Mouse (Mus musculus) kidney, adult 18-20 months (tissue): Measurements from ENCODE around the gene Marveld3.
A peak's percentile ranks its signal among the peaks of the same experiment; 100 is the strongest.

Source experiments
- DNase-seq: peaks from one replicate; pipeline ENCODE4 v3.0.0; 2021

Marveld3 gene

DNA sequence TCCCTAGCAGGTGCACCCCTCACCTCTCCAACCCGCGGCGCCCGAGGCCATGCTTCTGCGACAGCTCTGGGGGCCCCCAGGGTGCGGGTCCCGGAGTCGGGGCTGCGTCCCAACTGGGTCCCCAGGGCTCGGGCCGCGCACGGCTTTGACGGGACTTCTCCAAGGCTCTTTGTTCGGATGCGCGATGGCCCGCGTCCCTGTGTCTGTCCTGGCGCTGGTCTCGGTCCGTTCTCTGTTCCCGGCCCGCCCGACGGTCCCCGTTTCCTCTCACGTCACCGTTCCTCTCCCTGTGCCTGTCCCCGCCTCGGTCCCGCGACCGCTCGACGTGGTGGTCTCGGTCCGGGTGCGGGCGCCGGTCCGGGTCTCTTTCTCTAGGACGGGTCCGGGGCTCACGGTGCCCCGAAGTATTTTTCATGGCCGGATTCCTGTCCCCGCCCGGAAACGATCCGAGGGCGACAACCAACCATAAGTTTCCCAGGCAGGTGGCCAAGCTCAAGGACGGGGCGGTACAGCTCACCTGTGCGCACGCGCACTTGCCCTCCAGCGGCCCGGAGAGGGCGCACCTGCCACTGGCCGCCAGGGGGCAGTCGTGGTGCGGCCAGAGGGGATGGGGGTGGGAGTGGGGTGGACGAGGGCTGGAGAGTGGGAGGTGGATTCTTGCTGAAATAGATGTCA is at the start of gene Marveld3:
Gene Marveld3 (minus strand): TSS at position 511 of the 675 bp plus-strand sequence.
- peak; percentile 85 for DNase-seq

DNA sequence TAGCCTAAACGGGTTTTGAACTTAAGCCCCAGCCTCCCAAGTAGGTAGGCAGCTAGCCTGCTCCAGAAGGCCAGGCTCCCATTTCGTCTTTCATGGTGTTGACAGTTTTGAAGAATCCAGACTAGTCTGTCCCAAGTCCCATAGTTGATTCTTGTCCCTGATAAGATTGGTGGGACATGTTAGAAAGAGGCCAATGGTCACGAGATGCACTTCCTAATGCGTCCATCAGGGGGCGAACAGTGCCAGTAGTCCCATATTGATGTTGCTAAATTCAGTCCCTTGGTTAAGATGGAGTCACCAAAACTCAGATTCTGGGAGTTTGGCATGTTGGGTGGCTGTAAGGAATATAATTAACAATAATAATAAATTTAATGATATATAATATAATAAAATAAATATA is 48.9 kb upstream of the Marveld3 start:
- DNase-seq: peak; percentile 56

DNA sequence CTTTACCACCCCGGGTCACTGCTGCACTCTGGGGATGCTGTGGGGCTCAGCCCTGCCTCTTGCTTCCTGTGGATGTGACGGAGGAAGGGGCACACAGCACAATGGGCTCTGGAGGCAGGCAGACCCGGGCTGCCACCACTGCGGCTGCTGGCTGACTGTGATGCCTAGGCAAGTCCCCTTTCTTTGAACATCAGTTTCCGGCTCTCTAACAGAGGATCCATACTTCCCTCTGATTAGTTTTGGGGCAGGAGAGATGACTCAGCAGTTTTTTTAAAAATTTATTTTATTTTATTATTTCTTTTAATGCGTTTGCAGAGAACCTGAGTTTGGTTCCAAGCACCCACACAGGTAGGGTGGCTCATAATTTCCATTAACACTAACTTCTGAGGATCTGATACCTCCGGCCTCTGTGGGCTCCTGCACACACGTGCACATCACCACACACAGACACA is 47.0 kb upstream of the Marveld3 start:
- DNase-seq: no peak

DNA sequence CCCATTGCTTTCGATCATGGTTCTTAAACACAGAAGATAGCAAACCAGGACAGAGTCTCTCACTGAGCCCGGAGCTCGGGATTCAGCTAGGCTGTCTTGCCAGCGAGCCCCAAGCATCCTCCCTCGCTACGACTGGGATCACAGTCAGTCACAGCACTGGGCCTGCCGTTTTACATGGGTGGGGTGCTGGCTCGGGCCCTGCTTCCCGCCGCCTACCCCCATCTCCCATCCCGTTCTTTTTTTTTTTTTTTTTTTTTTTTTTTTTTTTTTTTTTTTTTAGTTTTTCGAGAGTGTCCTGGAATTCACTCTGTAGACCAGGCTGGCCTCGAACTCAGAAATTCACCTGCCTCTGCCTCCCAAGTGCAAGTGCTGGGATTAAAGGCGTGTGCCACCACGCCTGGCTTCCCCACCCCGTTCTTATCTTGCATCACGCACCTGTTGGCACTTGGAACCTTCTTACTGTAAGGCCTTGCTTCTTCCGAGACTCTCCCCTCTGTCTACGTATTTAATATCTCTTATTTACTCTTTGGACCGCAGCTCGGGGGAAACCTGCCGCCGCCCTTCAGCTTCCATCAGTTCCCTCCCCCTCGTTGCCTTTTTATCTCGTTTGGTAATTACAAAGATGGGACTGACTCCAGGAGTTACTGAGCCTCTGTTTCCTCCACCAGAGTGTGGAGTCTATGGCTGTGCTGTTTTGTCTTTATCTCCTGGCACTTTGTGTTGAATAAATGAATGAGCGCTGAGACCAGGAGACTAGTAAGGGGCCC is 46.4 kb upstream of the Marveld3 start:
- DNase-seq: no peak

DNA sequence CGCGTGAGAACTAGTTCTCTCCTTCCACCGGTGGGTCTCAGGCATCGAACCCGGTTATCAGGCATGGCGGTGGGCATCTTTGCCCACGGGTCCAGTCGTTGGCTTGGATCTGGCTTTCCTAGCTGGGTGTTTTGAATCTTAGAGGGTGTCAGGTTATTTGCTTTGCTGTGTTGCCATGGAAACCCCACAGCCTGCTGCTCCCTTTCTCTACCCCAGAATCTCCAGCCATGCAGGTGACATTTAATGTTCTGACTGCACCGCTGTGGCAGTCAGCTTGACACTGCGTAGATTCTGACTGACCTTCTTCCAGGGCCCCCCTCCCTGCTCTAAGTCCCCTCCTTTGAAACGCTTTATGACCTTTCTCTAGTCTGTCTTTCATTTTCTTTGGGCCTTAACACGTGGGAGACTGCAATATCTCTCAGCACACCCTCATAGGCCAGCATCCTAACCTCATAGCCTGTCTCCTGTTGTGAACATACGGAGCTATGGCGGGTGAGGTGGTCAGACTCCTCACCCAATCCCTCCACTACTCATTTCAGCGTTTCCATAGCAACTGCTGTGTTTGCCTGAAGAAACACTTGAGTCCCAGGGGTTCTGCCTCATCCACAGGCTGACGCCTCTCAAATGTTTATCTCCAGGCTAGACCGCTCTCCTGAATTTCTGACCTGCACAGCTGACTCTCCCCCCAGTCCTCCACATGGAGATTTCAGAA is 44.5 kb upstream of the Marveld3 start:
- DNase-seq: no peak

DNA sequence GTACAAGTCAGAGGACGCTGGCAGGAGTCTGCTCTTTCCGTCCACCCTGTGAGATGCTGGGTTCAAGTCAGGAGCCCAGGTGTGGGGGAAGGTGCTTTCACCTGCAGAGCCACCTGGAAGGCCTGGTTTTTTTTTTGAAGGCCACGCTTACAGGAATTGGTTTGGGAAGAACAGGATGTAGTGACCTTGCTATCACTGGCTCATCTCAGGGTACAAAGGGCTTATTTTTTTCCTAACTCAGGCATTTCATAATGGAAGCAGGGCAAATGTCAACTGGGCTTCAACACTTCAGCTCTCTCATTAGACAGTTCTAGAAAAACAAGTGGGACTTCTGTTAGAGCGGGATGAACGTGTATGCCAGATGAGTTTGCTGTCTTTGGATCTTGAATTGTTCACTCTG is 42.3 kb upstream of the Marveld3 start:
- no peak for DNase-seq

DNA sequence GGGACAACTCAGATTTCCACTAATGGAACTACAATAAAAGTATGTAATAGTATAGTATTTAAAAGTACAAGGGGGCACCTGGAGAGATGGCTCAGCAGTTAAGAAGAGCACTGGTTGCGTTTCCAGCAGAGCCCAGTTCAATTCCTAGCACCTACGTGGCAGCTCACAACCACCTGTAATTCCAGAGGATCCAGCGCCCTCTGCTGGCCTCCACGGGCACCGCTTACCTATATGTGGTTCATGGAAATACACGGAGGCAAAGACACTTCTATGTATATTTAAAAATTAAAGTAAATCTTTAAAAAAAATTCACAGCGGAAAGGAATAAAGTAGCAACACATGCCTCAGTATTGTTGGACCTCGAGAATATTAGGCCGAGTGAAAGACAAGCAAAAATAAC is 41.0 kb upstream of the Marveld3 start:
- peak; percentile 20 for DNase-seq

DNA sequence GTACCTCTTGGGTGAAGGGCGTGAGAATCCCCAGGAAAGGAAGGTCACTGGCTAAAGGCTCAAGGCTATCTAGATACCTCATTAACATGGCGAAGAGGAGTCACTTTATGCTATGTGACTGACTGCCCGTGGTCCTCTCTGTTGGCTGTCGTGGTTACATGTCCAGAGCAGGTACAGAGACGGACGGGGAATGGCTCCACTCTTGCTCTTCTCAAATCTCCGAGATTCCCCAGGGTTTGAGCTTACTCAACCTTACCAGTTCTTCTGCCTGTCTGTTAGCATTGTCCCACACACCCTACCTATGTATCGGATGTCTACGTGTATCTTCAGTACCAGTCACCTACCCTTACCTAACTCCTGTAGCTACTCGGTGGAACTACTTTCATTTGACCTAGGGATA is 38.0 kb upstream of the Marveld3 start:
- DNase-seq: no peak

DNA sequence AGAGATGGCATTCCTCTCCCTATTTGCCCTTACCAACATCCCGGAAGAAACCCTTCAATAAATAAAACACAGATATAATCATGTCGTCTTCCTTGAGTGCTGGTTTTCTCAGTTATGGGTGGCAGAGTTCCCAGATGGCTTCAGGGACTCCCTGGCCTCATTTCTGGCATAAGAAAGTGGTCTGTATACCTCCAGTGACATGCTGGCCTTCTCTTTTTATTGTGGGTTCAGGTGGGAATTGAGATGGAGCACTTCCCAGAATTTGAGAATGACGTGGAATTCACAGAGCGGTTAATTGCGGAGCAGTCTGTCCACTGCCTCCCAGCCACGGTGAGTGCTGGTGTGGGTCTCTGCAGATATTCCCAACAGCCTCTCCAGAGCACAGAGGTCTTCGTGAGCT is 36.1 kb upstream of the Marveld3 start:
- no peak for DNase-seq

DNA sequence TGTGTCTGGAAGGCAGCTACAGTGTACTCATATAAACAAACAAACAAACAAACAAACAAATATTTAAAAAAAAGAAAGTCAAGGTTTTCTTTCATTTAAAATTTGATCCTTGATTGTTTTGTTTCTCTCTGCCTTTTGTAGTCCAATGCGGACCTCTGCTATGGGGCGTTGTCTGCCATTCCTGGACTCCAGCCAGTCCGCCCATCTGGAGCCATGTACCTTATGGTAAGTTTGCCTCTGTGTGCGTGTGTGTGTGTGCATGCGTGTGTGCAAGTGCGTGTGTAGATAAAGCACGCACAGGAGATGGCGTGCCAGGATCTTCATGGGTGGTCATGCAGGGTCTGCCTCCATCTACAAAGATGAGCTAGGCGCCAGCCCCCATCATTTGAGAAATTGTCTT is 35.4 kb upstream of the Marveld3 start:
- DNase-seq: no peak

DNA sequence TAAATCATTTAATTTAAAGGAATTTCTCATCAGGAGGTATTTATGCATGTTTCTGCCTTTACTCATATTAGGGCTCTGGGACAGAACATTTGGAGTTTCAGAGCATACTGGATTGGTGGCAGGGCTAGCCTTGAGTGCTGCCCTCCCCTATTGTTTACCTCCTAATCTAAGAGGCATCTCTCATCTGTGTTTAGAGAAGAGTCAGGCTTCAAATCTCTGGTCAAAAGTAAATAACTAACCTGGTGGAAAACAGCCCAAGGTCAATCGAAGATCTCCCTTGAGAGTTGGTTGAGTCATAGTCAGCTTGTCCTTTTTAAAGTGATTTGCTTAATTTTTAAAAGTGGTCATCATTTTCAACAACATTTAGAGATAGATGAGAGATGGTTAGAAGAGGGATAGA is 30.9 kb upstream of the Marveld3 start:
- DNase-seq: no peak

DNA sequence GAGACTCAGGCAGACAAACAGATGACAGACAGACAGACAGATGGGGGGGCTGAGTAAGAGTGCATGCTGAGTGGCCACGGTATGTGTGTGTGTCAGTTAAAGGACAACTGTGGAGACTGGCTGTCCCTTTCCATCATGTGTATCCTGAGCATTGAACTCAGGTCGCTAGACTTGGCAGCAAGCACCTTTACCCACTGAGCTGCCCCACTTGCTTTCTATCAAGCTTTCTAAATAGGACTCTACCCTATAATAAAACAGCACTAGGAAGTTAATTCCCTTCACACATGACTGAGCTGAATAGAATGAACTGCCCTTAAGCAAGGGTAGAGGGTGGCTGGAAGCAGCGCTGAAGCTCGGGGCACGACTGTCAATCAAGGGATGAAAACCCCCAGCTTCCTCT is 30.2 kb upstream of the Marveld3 start:
- DNase-seq: no peak

DNA sequence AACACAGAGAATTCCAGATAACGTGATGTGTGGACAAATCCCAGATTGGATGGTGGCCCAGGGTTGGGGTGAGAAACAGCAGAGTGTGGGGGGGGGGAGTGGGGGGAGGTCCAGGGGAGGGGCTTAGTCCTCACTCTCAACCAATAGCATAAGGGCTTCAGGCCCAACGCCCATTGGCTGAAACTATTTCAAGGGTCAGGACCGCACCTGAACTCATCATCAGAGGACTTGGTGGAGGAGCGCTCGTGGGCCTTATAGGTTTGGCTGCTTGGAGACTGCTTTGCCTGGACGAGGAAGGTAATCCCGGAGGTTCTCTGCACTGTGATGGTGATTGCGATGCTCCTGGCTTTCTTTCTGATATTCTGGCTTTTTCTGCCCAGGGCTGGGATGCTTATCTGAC is 28.2 kb upstream of the Marveld3 start, which contains the start of gene Tat:
Gene Tat (plus strand): TSS at position 214 of the 400 bp plus-strand sequence.
- DNase-seq: no peak

DNA sequence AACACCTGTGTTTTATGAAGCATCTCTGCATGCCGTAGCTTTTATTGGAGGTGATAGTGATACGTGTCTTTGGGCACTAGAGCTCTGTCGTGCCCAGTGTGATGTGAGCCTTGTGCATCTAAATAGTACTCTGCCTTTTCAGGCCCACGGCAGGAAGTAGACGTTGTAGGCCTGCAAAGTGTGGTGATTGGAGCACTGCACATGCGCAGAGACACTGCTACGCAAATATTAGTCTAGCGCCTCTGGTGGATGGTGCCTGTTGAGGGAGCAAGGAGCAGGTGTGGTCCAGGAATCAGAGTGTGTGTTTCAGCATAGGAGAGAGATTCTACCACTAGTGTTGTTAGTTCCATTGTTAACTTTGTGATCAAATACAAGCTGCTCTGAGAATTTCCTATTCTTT is 27.1 kb upstream of the Marveld3 start:
- DNase-seq: no peak

DNA sequence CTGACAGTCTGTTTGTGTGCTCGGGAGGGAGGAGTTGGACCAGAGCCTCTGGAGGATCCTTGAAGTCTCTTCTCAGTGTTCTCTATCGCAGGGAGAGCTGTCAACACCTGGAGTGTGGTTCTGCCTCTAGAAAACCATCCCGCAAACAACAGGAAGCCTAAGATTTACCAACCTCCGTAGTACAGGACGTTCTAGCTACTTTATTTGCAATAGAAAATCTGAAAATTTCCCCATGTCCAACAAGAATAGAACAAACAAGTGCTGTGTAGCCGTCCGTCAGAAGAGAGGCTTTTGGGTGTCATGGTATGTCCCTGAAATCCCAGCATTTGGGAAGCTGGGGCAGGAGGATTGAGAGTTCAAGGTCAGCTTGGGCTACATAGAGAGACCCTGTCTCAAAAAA is 25.8 kb upstream of the Marveld3 start:
- DNase-seq: no peak

DNA sequence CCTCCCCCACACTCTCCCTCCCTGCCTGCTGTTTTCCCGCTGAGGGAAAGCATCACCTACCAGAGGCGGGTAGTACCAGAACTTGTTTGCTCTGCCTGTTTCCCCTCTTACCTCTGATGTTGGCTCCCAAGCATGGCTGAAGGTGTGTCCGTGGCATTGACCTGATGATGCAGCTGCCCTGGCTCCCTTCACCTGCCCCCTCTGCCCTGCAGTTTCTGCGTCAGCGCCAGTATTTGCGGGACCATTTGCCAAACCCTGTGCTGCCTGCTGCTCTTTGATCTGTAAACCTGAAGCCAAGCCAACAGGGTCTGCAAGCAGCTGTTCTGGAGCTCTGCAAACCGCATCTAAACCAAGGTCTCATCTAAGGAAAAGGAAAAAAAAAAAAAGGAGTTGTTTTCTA is 24.4 kb upstream of the Marveld3 start:
- DNase-seq: no peak

DNA sequence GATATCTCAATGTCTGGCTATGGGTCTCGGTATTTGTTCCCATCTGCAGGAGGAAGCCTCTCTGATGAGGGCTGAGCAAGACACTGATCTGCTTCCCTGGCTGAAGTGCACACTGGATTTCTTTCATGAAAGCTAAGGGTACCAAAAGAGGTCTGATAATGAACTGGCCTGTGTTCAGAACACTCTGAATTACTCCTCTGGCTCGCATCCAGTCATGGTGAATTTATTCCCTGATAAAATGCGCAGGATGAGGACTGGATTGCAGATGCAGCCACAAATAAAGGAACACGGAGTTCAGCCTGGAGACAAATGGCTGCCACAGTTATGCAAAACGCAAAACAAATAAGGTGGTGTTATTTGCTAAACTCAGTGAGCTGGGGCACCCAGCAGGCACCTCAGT is 21.9 kb upstream of the Marveld3 start:
- DNase-seq: no peak

DNA sequence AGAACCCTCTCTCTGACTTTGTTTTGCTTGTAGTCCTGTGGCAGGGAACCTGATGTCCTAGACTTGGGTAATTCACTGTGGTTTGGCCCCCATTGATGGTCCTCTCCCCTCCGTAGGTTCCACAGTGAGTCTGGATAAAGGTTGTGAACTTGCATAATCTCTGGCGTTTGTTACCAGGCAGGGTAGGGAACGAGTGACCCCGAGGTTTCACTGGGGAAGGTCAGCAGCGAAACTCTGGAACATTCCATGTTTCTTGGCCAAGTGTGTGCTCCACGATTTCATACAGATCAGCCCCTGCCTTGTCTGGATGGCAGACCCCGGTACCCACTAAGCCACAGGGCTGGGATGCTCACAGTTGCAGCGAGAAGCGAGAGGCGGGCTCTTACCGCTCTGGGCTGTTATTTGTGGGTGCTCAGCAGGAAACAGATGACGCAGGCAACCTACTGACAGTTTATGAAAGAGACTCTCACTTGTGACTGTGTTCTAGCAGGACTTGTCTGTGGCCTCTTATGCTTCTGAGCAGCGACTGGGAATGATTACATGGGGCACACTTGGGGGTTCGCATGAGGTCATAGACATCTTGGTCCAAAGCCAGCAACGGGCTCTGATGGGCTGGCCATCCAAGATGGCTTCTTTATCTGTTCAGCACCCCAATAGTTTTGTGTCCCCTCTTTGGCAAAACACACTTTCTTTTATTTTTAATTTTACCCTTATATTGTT is 20.5 kb upstream of the Marveld3 start:
- DNase-seq: no peak

DNA sequence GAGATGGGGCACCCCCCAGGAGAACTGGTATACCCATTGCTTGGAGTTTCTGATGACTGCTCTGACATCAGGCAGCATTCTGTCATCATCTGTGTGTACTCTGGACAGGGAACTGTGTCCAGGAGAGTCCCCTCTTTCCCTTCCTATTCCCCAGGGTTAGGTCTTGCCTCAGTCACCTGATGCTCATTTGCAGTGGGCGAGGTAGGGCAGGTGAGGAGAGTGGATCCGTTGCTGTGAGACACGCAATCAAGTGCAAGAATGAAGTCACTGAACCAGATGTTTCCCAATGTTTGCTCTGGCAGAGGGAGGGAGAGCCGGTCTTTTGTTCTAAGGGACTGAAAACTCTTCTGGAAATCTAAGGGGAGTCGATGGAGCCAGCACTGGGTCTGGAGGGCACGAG is 17.3 kb upstream of the Marveld3 start:
- no peak for DNase-seq

DNA sequence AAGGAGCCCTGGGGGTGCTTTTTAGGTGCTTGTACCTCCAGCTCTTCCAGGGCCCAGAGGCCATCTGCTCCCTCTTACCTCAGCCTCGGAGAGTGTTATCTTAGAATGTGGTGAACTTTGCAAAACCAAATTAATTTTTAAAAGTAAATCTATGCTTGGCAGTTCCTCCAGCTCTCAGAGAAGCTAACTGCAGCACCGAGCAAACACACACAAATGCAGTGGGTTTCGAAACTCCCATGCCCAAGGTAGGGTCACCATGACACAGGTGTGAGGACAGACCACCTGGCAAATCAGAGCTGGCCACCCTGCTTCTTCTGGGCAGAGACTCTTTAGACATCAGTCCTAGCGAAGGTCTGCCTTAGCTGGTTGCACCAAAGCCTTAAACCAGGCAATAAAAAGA is 10.9 kb upstream of the Marveld3 start:
- DNase-seq: no peak

DNA sequence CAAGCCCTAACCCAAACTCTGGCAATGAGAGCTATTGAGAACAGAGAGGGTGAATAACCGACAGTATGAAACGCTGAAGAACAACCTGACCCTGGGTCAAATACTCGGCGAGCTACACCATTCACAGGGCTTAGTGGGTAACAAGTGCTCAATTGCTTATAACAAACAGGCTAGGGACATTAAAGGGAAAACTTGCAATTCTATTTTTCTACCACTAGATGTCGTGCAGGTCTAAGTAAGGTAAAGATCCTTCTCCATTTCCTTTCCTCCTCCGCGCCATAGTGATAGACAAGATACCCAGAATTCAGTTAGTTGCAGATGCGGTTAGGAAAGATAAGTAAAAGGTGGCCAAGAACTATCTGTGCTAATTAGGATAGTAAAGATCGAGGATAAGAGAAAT is 8.3 kb upstream of the Marveld3 start:
- DNase-seq: no peak

DNA sequence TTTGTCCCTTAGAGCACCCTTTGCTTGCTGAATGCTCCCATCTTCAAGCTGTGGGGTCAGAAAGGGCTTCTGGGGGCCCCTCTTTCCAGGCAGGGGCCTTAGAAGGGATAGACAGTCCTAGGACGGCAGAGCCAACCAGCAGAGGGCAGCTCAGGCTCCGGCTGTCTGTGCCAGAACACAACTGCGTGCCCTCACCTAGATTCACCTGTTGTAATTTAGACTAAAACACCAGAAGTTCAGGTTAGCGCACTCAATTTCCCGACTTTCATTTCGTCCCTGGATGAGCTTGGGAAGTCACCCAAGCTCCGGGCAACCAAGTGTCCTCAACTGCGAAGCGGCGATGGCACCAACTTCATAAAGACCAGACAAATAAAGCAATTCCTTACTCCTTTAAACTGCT is 6.8 kb upstream of the Marveld3 start:
- DNase-seq: no peak

DNA sequence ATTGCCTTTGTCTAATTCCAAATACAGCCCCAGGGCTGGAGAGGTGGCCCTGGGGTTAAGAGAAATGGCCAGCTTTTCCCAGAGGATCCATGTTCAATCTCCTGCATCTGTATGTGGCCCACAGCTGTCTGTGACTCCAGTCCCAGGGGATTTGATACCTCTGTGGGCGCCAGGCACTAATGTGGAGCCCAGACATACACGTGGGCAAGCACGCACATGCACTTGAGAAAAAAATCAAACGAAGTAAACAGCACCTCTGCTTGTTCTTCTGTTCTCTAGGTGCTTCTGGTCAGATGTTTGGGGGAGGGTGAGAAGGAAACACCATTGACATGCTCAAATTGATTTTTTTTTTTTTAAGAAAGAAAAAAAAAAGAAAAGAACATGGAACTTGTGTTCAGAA is 2.1 kb upstream of the Marveld3 start:
- DNase-seq: no peak
